Mouse (Mus musculus) cerebellum, postnatal 36 days (tissue): Measurements from ENCODE around the gene Nod1.
"Not testable (repeated sequence)": the region's sequence is repeated elsewhere in the genome, so short reads cannot be mapped to it uniquely, and the experiment has no call there.

ENCODE experiments used
- DNase-seq, 2 experiments: peaks; one replicate each; pipeline ENCODE4 v3.0.0; 2021 to 2022; ENCODE audit warnings: mixed read lengths in 2 of 2

Gene Nod1

DNA sequence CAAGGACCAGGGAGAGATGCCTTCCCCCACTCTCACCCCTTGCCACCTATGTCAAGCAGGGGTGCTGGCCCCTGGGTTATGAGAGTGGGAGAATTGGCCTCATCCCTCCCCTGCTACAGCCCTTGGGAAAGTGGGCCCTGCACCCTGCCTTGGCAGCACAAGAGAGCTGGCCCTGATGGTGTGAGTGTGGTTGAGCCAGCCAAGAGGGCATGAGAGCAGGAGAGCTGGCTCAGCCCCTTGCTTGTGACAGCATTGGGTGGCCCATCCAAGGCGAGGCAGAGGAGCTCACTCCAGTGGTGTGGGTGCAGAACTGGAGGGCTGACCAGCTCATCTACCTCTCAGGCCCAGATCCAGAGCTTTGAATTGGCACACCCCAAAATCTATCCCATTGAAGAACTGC, 3.2 kb upstream of the Nod1 start:
- no peak for DNase-seq

DNA sequence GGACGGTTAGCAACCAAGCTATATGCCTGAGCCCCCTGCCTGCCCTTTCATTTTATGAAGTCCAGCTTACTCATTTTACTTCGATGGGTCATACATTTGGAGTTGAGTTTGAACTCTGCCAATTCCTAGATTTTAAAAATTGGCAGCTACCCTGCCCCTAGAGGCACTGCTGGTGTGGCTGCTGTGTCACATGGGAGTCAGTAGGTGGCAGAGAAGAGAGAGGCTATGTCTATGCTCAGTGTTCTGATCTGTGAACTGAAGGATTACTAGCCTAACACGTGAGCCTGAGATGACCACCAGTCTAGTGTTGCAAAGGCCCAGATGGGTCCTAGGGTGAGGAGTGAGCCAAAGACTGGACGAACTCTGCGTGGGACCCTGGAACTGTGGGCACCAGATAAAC, 2.1 kb upstream of the Nod1 start:
- no peak for DNase-seq

DNA sequence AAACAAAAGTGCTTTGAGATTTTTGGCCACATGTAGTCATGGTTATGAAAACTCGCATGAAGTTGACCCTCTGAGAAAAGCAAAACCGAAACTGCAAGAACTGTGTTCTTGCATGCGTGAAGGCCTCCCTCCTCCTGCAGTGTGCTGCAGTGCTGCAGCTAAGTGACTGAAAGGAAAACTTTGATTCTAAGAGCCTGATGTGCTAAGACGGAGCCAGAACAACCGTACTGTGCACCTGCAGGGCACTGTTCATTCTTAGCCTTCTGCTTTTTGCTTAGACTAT, 458 bp upstream of the Nod1 start:
- DNase-seq: no peak

DNA sequence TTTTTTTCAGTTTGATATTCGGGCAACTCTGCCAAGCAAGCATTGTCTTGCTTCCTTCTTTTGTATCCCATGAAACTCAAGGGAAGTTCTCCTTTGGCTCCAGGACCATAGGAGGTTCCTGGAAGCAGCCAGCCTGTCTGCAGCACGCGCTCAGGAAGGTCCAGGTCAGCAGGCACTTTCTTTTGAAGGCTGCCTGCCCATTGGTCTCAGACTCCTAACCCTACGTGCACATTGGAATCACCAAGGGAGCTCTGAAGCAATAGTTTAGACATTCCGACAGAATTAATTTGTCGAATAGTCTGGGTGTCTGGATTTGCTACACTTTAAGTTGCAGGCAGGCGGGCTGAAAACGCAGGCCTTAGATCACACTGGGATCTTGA, 691 bp downstream of the Nod1 start:
- no peak for DNase-seq

DNA sequence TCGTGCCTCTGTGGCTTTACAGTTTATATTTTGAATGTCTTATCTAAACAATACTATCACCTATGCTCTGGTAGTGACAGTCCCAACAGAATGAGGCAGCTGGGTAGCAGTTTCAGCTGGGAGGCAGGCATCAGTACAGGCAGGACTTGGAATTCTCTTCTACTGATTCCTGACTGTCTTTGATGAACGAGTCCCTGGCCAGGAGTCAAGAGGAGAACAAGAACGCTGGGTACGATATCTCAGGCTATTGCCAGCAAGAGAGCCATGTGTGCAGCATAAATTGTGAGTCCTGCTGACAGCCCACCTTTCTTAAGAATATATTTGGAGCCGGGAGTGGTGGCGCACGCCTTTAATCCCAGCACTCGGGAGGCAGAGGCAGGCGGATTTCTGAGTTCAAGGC, 1.9 kb downstream of the Nod1 start:
- no peak for DNase-seq

DNA sequence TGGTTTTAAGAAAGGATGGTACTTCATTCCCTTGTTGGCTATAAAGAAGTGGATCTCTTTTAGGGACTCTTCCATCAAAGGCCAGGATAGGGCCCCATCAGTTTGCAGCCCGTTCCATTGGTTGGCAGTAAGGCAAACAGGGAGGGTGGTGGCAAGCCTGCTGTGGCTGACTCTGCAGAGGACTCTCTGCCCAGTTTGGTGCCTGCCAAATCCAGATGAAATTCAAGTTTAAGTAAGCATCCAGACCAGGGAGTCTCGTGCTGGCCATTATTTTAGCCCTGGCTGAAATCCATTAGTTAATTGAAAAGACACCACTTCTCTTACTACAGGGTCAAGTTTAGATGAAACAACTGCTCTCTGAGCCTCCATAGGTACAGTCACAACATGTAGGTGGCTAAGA, 2.6 kb downstream of the Nod1 start:
- no peak for DNase-seq

DNA sequence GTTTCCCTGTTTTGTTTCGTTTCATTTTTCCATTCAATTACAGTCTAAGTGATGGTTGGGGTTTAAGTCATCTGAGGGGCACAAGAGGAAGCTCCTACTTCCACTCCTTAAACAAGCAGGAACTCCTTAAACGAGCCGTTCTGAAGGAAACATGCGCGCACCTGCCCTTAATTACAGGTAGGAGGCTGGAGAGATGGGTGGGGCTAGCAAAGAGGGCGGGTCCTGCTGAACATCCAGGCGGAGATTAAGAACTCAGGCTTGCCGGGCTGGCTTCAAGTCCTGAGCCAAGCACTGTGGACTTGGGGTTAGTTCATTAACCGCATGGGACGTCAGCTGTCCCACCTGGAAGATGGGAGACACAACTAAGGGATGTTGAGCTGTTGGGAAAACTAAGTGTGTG, 4.8 kb downstream of the Nod1 start:
- DNase-seq: no peak

DNA sequence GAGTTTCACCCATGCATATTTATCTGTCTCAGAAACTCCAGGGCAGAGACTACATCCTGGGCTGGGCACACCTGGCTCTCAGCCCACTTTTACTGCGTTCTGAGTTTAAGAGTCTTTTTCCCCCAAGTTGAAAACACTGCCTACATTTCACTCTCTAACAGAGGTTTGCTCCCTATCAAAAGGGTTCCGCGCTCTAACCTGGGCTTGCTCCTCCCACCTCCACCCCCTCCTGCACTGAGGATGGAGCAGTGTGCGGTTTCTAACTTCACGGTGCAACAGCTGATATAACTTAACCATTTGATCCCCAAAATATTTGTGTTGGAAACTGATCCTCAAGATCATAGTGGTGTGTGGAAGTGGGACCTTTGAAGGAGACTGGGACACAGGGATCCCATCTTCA, 7.2 kb downstream of the Nod1 start:
- no peak for DNase-seq

DNA sequence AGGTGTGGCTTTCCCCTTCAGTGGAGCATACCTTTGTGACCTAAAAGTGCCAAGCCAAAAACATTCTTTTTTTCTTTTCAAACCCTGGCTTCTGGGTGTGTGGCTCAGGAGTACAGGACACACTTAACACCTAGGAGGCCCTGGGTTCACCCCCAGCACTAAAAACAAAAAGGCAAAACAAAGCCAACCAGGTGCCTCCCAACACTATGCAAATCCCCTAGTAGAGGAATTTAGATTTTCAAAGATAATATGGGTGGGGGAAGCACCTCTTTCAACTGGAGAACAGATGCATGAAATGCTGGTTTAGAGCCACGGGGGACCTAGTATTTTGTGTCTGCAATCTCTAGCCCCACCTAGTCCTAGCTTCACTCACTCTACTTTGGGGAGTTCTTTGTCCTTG, 7.7 kb downstream of the Nod1 start:
- DNase-seq: no peak

DNA sequence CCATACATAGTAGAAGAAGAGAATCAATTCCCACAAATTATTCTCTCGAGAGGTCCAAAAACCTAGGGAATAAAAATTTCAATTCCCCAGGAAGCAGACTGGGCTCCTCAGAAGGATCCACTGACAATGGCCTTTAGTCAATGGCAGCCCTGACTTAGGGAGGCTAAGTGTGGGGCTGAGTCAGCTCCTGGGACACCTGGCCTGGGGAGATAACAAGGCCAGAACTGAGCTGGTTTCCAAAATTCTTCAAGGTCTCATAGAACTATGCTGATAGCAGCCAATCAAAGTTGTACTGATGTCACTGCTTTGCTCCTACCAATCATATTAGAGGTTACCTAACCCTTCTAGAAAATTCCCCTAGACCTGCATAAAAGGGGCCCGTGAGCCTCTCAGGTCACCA, 8.8 kb downstream of the Nod1 start:
- DNase-seq: no peak

DNA sequence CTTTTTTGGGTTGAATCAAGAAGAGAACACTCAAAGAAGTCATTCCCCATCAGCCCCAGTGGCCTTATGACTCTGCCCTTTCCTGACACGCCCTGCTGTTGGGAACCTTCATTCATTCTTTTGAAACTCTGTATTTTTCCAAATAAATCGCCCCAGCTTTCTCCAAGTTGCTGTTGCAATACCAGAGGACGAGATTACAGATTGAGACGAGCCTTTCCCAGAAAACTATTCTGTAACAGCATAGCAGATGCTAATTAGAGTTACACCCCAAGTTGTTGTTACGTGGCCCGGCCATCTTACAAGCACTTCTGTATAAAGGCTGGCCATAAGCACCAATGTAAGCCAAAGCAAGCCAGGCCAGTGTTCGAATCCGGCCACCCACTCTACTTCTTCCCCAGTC, 14.8 kb downstream of the Nod1 start:
- no peak for DNase-seq

DNA sequence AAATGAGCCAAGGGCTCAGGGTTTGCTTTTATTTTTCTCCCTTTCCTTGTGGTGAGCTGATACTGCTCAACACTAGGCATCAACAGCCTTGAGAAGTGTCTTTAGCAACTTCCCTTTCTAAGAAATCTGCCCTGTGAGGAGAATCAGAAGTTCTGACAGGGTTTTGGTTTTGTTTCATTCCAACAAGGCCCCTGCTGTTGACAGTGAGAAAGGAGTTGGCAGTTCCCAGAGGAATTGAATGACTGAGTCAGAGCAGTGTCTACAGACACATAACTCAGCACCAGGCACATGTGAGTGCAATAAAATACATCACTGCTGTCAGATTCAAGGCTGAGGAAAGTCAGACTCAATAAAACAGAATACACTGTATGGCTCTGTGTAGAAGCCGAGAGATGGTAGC, 16.0 kb downstream of the Nod1 start:
- no peak for DNase-seq

DNA sequence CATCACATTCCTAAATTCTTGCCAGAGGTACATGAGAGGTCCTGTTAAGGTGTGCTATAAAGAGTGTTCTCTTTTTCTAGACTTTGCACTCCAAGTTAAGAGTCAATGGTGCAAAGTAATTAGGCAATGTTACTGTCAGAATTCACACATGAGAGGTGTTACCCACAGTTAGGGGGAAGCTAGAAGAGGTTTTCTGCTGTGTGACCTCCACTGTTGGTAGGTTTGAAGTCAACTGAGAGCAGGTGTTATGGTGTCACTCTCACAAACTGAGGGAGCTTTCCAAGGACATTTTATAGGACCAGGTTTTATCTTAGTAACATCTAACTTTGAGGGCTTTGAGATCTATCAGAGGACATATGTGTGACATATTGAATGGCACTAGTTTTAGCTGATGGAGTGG, 16.5 kb downstream of the Nod1 start:
- DNase-seq: no peak

DNA sequence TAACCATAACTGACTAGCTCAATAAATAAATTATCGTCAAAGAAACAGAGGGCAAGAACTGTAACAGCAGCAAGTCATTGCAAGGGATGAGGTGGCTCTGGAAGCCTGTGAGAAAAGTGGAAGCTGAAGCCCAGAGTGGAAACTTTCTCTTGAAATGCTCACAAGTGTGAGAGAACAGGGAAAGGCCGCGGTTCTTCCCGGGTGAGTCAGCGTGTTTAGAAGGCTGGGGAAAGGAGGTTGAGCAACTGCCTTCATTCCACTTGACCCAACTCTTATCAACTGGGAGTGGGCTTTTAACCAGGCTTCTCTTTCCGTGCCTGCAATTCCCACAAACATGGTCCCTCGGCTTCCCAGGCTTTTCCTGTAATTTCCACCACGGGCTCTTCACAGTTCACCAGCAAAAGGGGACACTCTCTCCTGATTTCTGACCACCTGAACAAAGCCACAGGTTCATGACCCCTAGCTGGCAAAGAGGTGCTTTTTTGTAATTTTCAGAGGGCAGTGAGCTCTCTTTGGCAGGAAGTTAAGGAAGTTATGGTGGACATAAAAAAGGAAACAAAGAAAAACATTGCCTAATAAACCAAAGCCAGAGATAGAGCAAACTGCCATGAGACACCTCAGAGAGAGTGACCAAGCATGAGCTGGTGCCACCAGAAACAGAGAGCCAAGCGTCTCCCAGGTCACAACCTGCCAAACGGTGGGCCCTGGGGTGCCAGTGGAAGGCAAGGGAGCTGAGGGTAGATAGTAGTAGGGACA, 17.6 kb downstream of the Nod1 start:
- no peak for DNase-seq

DNA sequence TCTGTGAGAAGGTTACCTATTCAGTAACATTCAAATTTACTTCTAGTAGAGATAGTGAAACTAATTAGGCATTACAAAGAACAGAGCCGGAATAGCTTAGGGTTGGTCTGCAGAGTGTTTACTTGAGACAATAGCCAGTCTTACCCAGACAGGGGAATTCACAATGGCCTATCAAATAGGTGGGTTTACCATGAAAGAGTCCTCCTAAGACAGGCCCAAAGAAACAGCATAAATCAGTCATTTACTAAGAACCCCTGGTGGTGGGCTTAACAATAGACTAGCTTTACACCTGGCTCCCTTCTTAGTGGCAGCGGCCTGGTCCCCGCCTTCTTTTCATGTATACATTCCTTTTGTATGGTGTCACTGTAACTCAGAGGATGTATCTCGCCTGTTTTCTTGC, 19.0 kb downstream of the Nod1 start:
- DNase-seq: not testable (repeated sequence)

DNA sequence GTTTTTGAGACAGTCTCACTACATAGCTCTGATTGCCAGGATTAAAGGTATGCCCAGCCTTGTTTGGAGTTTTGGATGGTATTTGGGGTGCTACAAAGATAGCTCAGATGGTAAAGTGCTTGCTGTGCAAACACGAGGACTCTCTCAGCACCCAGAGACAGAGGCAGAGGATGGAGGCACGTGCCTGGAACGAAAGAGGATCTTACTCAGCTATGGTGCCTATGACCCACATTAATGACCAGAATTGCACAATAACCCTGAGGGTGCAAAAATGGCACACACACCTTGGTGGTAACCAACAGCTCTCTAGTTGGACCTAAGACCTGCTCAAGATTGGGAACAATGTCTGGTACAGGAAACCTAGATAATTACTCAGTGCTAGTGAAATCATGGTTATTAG, 19.9 kb downstream of the Nod1 start:
- no peak for DNase-seq

DNA sequence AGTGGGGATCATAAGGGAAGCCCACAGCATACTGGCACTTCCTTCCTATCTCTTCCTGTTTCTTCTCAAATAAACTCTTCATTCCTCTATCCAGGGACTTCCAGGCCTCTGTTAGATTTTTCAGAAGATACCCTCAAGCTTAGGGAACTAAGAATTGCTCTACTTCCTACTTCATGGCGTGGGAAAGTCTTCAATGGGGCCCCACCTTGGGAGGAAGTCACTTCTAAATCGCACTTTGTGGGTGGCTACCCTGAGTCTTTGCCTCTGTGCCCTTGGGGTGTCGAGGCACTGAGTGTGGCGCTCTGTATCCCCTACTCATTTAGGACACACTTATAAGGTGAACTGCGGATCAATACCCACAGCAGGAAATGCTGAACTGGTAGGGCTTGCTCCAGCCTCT, 23.7 kb downstream of the Nod1 start:
- DNase-seq: no peak

DNA sequence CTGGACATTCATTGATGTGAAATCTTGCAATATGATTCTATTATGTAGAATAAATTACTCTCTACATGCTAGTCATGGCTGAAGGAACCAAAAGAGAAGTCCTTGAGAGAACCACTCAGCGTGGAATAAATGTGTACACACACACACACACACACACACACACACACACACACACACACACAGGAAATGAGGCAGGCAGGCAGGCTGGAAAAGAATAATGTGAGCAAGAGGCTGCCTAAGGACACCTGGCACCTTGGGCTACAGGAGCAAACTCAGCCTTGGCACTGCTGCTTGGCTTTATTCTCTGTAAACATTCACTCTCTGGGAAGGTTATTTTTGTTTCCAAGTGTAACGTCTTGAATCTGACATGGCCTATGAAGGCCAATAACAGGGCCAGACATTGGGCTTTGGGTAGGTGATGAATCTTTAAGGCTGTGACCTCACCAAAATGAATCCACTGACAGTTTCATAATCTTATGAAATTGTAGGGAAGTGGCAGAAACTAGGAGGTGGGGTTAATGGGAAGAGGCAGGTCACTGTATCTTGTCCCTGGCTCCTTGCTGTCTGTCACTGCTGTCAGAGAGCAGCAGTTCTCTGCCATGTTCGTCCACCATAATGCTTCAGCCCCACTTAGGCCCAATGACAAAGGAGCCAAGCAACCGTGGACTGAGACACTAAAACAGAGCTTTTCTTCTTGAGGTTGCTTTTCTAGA, 26.0 kb downstream of the Nod1 start:
- no peak for DNase-seq

DNA sequence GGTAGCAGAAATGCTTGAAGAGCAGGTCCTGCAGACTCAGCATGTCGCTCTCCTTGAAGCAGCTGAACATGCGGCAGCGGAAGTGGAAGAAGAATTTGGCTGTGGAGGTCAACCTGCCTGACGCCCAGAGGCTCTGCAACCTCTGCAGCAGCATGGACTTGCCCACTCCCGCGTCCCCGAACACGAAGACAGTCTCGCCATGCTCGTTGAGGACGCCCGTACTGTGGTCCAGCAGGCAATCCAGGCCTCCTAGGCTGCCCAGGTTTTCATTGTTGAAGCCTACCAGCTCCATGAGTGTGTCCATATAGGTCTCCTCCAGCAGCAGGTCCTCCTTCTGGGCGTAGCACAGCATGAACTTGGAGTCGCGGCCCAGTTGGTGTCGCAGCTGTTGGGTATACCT, 27.9 kb downstream of the Nod1 start:
- no peak for DNase-seq

DNA sequence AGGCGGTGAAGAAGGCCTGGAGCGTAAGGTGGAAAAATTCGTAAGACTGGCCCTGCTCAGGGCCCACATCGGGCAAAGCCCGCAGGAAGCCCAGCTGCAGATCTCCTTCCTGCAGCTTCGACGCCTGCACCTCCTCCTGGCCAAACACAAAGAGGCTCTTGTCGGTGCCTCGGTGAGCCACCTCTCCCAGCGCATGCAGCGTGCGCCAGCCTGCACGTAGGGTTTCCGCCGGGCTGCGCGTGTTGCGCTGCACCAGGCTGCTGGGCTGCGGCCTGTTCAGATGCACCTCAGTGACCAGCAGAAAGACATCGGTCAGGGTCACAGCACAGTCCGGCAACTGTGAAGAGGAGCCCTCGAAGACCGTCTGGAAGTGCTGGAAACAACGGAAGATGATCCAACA, 28.7 kb downstream of the Nod1 start:
- no peak for DNase-seq

DNA sequence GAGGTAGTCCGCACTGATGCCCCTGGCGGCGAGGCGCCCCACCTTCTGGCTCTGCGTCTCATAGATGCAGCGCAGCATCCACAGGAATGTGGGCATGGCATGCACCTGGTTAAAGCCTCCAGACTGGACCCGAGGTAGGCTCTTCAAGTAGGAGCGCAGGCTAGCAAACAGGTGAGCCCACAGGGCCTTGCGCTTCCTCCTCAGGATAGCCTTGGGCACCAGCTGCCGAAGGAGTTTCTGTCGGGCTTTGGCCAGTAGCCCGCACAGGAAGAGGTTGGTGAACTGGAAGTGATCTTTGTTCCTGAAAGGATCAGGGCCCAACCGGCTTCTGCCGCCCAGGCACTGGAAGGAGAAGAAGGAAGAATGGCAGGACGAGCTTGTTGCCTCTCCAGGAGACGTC, 29.1 kb downstream of the Nod1 start:
- no peak for DNase-seq

DNA sequence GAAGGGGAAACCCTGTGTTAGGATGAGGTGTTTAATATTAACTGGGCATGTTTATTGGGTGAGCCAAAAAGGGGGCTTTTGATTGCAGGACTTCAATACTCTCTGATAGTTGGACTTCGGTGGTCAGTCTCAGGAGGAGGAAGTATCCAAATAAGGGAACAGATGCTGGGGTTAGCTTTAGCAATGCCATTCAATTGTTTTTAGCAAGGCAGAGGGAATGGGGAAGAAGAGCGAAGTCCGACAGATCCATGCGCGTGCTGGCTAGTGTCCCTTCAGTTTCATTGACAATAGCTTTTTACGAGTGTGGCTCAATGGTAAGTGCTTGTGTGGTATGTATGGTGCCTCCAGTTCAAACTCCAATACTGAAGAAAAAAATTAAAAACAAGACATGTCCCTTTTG, 31.3 kb downstream of the Nod1 start:
- DNase-seq: no peak

DNA sequence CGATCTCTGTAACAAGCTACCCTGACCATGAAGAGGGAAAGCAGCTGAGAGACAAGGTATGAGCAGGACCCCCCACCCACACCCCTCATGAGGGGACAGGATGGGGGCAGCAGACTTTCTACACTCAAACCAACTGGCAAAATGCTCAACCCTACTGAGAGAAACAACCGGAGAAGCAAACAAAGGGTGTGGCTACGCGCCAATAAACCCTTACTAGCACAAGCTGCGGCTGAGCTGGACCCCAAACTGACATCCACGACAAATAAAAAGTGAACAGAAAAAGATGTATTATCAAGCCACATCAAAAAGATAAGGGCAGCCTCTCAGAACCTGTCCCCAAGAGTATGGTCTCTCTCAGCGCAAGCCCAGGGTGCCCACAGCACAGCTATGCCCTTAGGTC, 32.3 kb downstream of the Nod1 start:
- DNase-seq: no peak

DNA sequence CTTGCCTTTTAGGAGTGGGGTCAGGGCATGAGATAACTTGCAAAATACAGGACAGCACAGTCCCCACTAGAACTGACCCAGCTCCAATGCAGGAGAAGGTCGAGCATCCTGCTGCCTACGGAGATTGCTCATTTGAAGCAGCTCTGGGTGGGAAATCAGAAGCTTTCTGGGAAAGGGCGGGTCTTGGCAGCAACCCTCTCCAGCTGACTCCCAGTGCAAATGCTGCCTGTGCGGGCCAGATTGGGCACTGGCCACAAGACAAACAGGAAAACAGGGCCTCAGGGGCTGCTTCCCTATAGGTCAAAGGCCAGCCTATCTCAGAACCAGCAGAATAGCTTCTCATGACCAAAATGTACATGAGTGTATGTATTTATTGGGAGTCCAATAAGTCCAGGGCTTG, 32.8 kb downstream of the Nod1 start:
- no peak for DNase-seq

DNA sequence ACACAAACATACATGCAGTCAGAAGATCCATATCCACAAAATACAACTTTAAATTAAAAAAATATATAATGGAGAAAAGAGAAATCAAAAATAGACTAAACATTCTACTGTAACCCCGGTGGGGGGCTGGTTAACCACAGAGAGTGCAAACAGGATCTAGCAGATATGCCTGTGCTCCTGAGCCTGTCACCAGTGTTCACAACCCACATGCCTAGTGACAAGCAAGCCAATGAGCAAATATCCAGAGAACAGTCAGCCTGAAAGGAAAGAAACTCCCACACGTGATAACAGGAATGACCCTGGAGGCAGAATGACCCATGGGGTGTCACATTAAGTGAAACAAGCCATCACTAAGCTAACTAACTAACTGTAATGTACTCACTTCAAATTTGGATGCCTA, 35.9 kb downstream of the Nod1 start:
- no peak for DNase-seq
